Mouse (Mus musculus): ENCODE measurements around the gene Cklf. TPM values are rescaled to one million over a fixed set of nuclear protein-coding genes. Genes with fewer than 3 reads are reported as not detected.
"Not testable (repeated sequence)": the region's sequence is repeated elsewhere in the genome, so short reads cannot be mapped to it uniquely, and the experiment has no call there.

The Cklf gene
- polyA plus RNA-seq, 1 experiment from 2014 or later, result 36.5 TPM

- WGBS, result under 1% methylated on average over 28 of the region's 28 CpGs
- H3K27ac ChIP-seq (ENCODE audit: low read depth, low read length), result no peak within 1 kb of the TSS
- H3K4me3 ChIP-seq (ENCODE audit: low read depth, low read length), result peak within 1 kb of the TSS; percentile 87
- no peaks in the 10 kb centered on the region for H3K36me3 ChIP-seq (ENCODE audit: control insufficient read depth, insufficient read depth, low read length)
- no peaks in the 10 kb centered on the region for H3K4me1 ChIP-seq (replicated peaks; ENCODE audit: control insufficient read depth, insufficient read depth, low read length)
- H3K9ac ChIP-seq (ENCODE audit: low read depth, low read length), result peak within 1 kb of the TSS; percentile 85
- H3K27me3 ChIP-seq (ENCODE audit: control insufficient read depth, insufficient read depth, low read length), result no peaks in the 10 kb centered on the region
- no peaks in the 10 kb centered on the region for H3K9me3 ChIP-seq (ENCODE audit: control insufficient read depth, low read length)
- DNase-seq (ENCODE audit: low spot score) (peak; percentile 85), ATAC-seq (ENCODE audit: low FRiP score) (peak; percentile 88)
- peak within 1 kb of the TSS; percentile 59 for H3K4me2 ChIP-seq (replicated peaks; ENCODE audit: low read depth, low read length)
Observed at GRCm38 (mm10) chr8:104248276-104248675, 2.4 kb upstream of the Cklf start, which contains the start of gene Tk2. TSS of gene Tk2 (minus strand) at chr8:104248558.

- Histone ChIP-seq H3K4me2 (replicated peaks; ENCODE audit: low read depth, low read length) (no peak overlapping the region), H3K4me3 (ENCODE audit: low read depth, low read length) (no peak overlapping the region), H3K36me3 (ENCODE audit: control insufficient read depth, insufficient read depth, low read length) (no peaks in the 10 kb centered on the region), H3K27me3 (ENCODE audit: control insufficient read depth, insufficient read depth, low read length) (no peaks in the 10 kb centered on the region), H3K4me1 (replicated peaks; ENCODE audit: control insufficient read depth, insufficient read depth, low read length) (no peaks in the 10 kb centered on the region), H3K27ac (ENCODE audit: low read depth, low read length) (no peak overlapping the region), H3K9ac (ENCODE audit: low read depth, low read length) (no peak overlapping the region), H3K9me3 (ENCODE audit: control insufficient read depth, low read length) (no peaks in the 10 kb centered on the region)
- 84% methylated on average over 7 of the region's 7 CpGs for WGBS
- DNase-seq (ENCODE audit: low spot score) (no peak), ATAC-seq (ENCODE audit: low FRiP score) (no peak)
Observed at GRCm38 (mm10) chr8:104249442-104249996, 1.1 kb upstream of the Cklf start.

GRCm38 (mm10) chr8:104251461-104251860 lies 800 bp downstream of the Cklf start:
- 0% methylated on average over 7 of the region's 7 CpGs for WGBS
- no peaks in the 10 kb centered on the region for H3K9me3 ChIP-seq (ENCODE audit: control insufficient read depth, low read length)
- ATAC-seq (ENCODE audit: low FRiP score), result peak; percentile 13
- H3K9ac ChIP-seq (ENCODE audit: low read depth, low read length), result peak overlapping the region; percentile 84
- peak overlapping the region; percentile 76 for H3K4me2 ChIP-seq (replicated peaks; ENCODE audit: low read depth, low read length)
- H3K27me3 ChIP-seq (ENCODE audit: control insufficient read depth, insufficient read depth, low read length), result no peaks in the 10 kb centered on the region
- H3K4me1 ChIP-seq (replicated peaks; ENCODE audit: control insufficient read depth, insufficient read depth, low read length), result no peaks in the 10 kb centered on the region
- H3K27ac ChIP-seq (ENCODE audit: low read depth, low read length), result no peak overlapping the region
- H3K4me3 ChIP-seq (ENCODE audit: low read depth, low read length), result peak overlapping the region; percentile 70
- H3K36me3 ChIP-seq (ENCODE audit: control insufficient read depth, insufficient read depth, low read length), result no peaks in the 10 kb centered on the region
- peak; percentile 31 for DNase-seq (ENCODE audit: low spot score)

- Histone ChIP-seq H3K27ac (ENCODE audit: low read depth, low read length) (no peak overlapping the region), H3K4me2 (replicated peaks; ENCODE audit: low read depth, low read length) (no peak overlapping the region), H3K9me3 (ENCODE audit: control insufficient read depth, low read length) (no peaks in the 10 kb centered on the region), H3K27me3 (ENCODE audit: control insufficient read depth, insufficient read depth, low read length) (no peaks in the 10 kb centered on the region), H3K4me3 (ENCODE audit: low read depth, low read length) (no peak overlapping the region), H3K36me3 (ENCODE audit: control insufficient read depth, insufficient read depth, low read length) (no peaks in the 10 kb centered on the region; the same call in 1 of the 2 replicates), H3K9ac (ENCODE audit: low read depth, low read length) (no peak overlapping the region), H3K4me1 (replicated peaks; ENCODE audit: control insufficient read depth, insufficient read depth, low read length) (no peaks in the 10 kb centered on the region)
- ATAC-seq (ENCODE audit: low FRiP score) (no peak), DNase-seq (ENCODE audit: low spot score) (peak; percentile 24)
- WGBS, result 91% methylated on average over 3 of the region's 3 CpGs
Observed at GRCm38 (mm10) chr8:104253016-104253415, 2.4 kb downstream of the Cklf start.

GRCm38 (mm10) chr8:104261802-104262201 lies 11.1 kb downstream of the Cklf start:
- 97% methylated on average over 5 of the region's 5 CpGs for WGBS
- H3K9me3 ChIP-seq (ENCODE audit: control insufficient read depth, low read length); ATAC-seq (ENCODE audit: low FRiP score); H3K4me2 ChIP-seq (replicated peaks; ENCODE audit: low read depth, low read length); H3K4me1 ChIP-seq (replicated peaks; ENCODE audit: control insufficient read depth, insufficient read depth, low read length); H3K4me3 ChIP-seq (ENCODE audit: low read depth, low read length); H3K36me3 ChIP-seq (ENCODE audit: control insufficient read depth, insufficient read depth, low read length); H3K27ac ChIP-seq (ENCODE audit: low read depth, low read length); DNase-seq (ENCODE audit: low spot score); H3K27me3 ChIP-seq (ENCODE audit: control insufficient read depth, insufficient read depth, low read length); H3K9ac ChIP-seq (ENCODE audit: low read depth, low read length): not testable (repeated sequence)

GRCm38 (mm10) chr8:104264271-104264935 lies 13.7 kb downstream of the Cklf start:
- H3K27me3 ChIP-seq (ENCODE audit: control insufficient read depth, insufficient read depth, low read length); H3K36me3 ChIP-seq (ENCODE audit: control insufficient read depth, insufficient read depth, low read length); DNase-seq (ENCODE audit: low spot score); H3K9ac ChIP-seq (ENCODE audit: low read depth, low read length); ATAC-seq (ENCODE audit: low FRiP score); H3K27ac ChIP-seq (ENCODE audit: low read depth, low read length); H3K4me3 ChIP-seq (ENCODE audit: low read depth, low read length); H3K9me3 ChIP-seq (ENCODE audit: control insufficient read depth, low read length); H3K4me1 ChIP-seq (replicated peaks; ENCODE audit: control insufficient read depth, insufficient read depth, low read length); H3K4me2 ChIP-seq (replicated peaks; ENCODE audit: low read depth, low read length): not testable (repeated sequence)
- WGBS, result 96% methylated on average over 20 of the region's 22 CpGs

GRCm38 (mm10) chr8:104268368-104268767 lies 17.7 kb downstream of the Cklf start:
- H3K27ac ChIP-seq (ENCODE audit: low read depth, low read length), result no peak overlapping the region
- ATAC-seq (ENCODE audit: low FRiP score), result no peak
- H3K27me3 ChIP-seq (ENCODE audit: control insufficient read depth, insufficient read depth, low read length), result no peaks in the 10 kb centered on the region
- no peaks in the 10 kb centered on the region for H3K9me3 ChIP-seq (ENCODE audit: control insufficient read depth, low read length)
- DNase-seq (ENCODE audit: low spot score), result no peak
- no peak overlapping the region for H3K4me3 ChIP-seq (ENCODE audit: low read depth, low read length)
- H3K4me2 ChIP-seq (replicated peaks; ENCODE audit: low read depth, low read length), result no peak overlapping the region
- no peak overlapping the region for H3K9ac ChIP-seq (ENCODE audit: low read depth, low read length)
- no peaks in the 10 kb centered on the region; the same call in 1 of the 2 replicates for H3K36me3 ChIP-seq (ENCODE audit: control insufficient read depth, insufficient read depth, low read length)
- H3K4me1 ChIP-seq (replicated peaks; ENCODE audit: control insufficient read depth, insufficient read depth, low read length), result no peaks in the 10 kb centered on the region

GRCm38 (mm10) chr8:104268937-104269440 lies 18.3 kb downstream of the Cklf start:
- Histone ChIP-seq H3K4me3 (ENCODE audit: low read depth, low read length) (no peak overlapping the region), H3K27ac (ENCODE audit: low read depth, low read length) (no peak overlapping the region), H3K4me1 (replicated peaks; ENCODE audit: control insufficient read depth, insufficient read depth, low read length) (no peaks in the 10 kb centered on the region), H3K27me3 (ENCODE audit: control insufficient read depth, insufficient read depth, low read length) (no peaks in the 10 kb centered on the region), H3K9me3 (ENCODE audit: control insufficient read depth, low read length) (no peaks in the 10 kb centered on the region), H3K4me2 (replicated peaks; ENCODE audit: low read depth, low read length) (no peak overlapping the region), H3K36me3 (ENCODE audit: control insufficient read depth, insufficient read depth, low read length) (no peaks in the 10 kb centered on the region), H3K9ac (ENCODE audit: low read depth, low read length) (no peak overlapping the region)
- WGBS, result 89% methylated on average over 6 of the region's 6 CpGs
- DNase-seq (ENCODE audit: low spot score), result no peak
- ATAC-seq (ENCODE audit: low FRiP score), result no peak

- H3K4me1 ChIP-seq (replicated peaks; ENCODE audit: control insufficient read depth, insufficient read depth, low read length); ATAC-seq (ENCODE audit: low FRiP score); DNase-seq (ENCODE audit: low spot score); H3K9ac ChIP-seq (ENCODE audit: low read depth, low read length); H3K27ac ChIP-seq (ENCODE audit: low read depth, low read length); H3K4me3 ChIP-seq (ENCODE audit: low read depth, low read length); H3K4me2 ChIP-seq (replicated peaks; ENCODE audit: low read depth, low read length); H3K27me3 ChIP-seq (ENCODE audit: control insufficient read depth, insufficient read depth, low read length); H3K36me3 ChIP-seq (ENCODE audit: control insufficient read depth, insufficient read depth, low read length); H3K9me3 ChIP-seq (ENCODE audit: control insufficient read depth, low read length): not testable (repeated sequence)
- WGBS, result 84% methylated on average over 11 of the region's 12 CpGs
Observed at GRCm38 (mm10) chr8:104293081-104293480, 42.4 kb downstream of the Cklf start, which contains the start of gene Cmtm2a. TSS of gene Cmtm2a (minus strand) at chr8:104293181.

Measured in hindbrain, embryonic 11.5 days (tissue).